Mouse (Mus musculus): ENCODE measurements around the gene Tubb2b.

DNA sequence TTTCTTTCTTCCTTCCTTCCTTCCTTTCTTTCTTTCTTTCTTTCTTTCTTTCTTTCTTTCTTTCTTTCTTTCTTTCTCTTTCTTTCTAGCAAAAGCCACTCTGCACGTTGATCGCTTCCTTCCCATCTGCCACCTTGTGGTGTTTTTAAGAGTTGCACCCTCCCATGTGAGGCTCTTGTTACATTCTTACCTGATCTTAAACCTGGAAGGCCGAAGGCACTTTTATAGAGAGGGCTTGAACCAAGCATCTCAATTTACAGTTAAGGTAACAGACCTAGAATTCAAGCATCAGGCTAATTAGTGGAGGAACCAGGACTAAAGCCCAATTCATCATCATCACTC is 24.6 kb upstream of the Tubb2b start:
- TF ChIP-seq CTCF (conservative IDR thresholded peaks at IDR 0.05; ENCODE audit: low read length), result peak; percentile 70
- no peak for TF ChIP-seq NANOG (IDR thresholded peaks at IDR 0.05; ENCODE audit: borderline replicate concordance, low read length)
